Mouse (Mus musculus) brain, embryonic 18.5 days (tissue): ENCODE results near the gene Ugt1a2.

Experiments
- DNase-seq: peaks from one replicate; pipeline ENCODE4 v3.0.0-alpha.2; 2012; ENCODE audit warnings: low read depth, low spot score

Gene Ugt1a2

GRCm38 (mm10) chr1:88256886-88257663, 56.7 kb downstream of the Ugt1a2 start:
- no peak for DNase-seq

GRCm38 (mm10) chr1:88257681-88258080, 57.3 kb downstream of the Ugt1a2 start:
- no peak for DNase-seq

GRCm38 (mm10) chr1:88258361-88258760, 58.0 kb downstream of the Ugt1a2 start:
- DNase-seq: no peak

DNA sequence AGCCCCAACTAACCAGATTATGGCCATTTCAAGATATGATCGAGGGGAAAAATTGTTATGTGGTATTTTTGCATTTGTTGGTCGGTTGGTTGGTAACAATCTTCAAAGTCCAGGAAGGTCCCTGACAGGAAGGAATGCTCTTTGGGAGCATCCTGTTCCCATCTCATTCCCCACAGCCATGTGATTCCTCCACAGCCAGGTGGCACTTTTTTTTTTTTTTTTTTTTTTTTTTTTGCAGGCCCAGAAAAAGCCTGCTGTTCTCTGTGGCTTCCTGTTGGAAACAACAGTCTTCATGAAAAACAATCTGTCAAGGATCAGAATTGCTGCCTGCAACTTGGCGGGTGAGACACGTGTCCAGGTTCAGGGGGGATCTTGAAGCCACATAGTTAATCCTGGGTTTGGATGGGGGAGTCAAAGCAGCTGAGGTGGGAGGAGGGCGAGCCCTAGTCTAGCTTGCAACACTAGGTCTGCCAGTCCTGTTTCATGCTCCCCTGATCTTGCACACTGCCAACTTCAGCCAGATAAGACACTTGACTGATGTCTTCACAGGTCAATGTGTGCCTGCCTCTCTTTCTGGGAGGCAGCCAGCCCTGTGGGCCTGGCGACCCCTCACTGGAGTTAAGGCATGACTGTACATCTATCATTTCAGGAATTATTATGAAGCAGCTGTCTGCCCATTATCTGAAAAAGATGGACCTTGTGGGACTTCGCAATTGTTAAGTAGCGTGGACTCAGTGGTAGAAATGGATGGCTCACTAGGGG, 58.7 kb downstream of the Ugt1a2 start:
- DNase-seq: no peak

DNA sequence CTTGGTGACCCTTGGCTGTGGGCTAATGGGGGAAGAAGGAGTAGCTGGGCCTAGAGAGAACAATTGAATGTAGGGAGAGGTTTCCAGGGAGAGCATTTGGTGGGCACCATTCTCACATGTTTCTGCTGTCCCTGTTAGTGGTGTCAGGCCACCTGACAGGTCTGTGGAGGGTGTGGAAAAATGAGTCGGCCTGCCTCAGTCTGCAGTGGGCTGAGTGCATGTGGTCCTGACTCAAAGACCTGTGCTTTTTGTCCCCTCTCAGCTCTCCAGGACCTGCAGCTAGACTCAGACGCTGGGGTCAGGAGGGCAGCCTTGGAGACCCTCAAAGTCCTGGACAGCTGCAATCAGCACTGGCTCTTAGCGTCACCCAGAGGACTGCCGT, 59.2 kb downstream of the Ugt1a2 start:
- DNase-seq: no peak

GRCm38 (mm10) chr1:88260114-88260513, 59.7 kb downstream of the Ugt1a2 start:
- no peak for DNase-seq

DNA sequence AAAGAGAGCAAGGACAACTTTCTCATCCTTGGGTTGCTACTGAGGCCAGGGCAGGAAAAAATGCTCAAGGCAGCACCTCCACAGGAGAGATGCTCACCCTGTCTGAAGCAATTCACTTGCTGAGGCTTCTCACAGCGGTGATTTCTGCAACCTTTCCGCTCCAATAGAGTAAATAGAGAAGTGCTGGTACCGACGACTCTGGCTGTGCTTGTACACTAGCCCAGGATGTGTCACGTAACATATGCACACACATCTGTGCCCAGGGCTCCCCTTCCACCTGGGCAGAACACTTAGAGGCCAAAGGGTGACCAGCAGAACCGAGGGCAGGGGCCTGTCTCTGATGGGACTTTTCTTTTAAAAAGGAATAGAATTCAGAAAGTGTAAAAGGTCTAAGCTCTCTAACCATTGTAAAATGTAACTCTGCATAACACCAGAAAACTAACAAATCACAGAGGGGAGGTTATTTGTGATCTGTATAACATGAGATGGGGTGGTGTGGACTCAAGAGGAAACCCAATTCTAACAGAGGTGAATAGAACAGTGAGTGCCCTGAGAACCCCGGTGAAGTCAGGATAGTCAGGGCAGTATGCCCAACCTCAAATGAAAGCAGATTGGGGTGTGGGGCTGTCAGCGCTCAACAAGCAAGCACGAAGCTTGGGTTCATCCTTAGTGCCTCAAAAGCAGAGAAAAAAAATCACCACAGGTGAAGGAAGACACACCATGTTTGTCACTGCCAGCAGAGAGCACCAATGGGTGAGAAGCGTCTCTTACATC, 60.4 kb downstream of the Ugt1a2 start:
- no peak for DNase-seq

GRCm38 (mm10) chr1:88261706-88262105, 61.3 kb downstream of the Ugt1a2 start:
- no peak for DNase-seq

- DNase-seq: no peak
Observed at GRCm38 (mm10) chr1:88262255-88262654, 61.9 kb downstream of the Ugt1a2 start.

DNA sequence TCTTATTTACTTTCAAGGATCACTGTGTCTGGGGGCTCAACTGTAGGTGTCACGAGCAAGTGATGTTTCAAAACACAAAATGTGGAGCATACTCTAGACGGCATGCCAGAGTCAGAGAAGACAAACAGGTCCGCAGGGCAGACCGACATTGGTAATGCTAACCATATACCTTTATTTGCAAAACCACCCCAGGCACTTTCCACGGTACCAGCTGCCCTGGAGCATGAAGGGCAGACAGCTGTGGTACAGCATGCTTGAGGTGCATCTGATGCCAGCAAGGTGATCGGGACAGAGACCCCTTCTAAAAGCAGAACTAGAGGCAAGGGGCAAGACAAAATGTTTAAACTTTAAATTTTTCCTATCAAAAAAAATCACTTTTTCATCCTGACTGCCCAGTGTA, 62.6 kb downstream of the Ugt1a2 start:
- DNase-seq: no peak

- no peak for DNase-seq
Observed at GRCm38 (mm10) chr1:88263778-88264177, 63.4 kb downstream of the Ugt1a2 start.

DNA sequence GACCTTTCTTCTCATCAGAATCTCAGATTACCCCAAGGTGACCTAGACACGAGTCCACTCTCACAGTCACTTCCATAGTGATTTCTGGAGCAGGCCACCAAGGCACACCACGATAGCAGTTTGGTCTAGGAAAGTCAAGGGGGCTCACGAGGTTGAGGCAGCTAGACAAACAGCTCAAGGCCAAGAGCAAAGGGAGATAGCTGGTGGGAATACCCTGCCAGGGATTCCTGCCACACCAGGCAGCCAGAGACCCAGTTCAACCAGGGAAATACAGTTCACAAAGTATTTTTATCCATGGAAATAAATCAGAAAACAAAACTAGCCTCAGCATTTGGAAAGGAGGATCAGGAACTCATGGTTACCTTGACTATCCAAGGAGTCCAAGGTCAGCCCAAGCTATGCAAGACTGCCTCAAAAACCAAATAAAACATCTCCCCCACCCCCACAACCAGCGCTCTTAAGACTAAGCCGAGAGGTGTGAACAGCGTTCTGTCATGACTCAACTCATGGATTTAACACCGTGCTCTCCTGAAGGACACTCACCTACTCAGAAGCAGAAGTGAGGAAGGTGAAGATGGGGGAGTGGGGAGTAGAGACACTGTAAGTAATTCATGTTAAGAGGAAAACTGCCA, 64.0 kb downstream of the Ugt1a2 start:
- DNase-seq: no peak

- no peak for DNase-seq
Observed at GRCm38 (mm10) chr1:88264869-88265240, 64.5 kb downstream of the Ugt1a2 start.

GRCm38 (mm10) chr1:88266123-88266522, 65.7 kb downstream of the Ugt1a2 start:
- no peak for DNase-seq

DNA sequence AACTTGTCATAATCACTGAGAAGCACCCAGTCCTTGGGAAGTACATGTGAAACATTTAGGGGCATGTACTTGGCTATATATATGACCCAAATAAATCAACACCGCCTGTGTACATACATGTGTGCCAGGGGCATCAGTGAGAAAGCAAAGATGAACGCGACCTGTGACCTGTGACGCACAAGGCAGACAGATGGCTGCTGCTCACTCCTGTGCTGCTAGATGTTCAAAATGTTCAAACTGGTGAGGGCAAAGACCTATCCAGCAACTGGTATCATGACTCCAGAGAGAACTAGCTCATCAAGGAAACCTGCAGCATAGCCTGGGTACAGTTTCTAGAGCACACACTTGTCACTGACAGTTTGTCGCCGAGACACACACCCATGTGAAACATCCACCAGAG, 67.1 kb downstream of the Ugt1a2 start:
- DNase-seq: no peak

- DNase-seq: no peak
Observed at GRCm38 (mm10) chr1:88268070-88268469, 67.7 kb downstream of the Ugt1a2 start.
